Mouse (Mus musculus): ENCODE measurements around the gene Hipk2.

DNA sequence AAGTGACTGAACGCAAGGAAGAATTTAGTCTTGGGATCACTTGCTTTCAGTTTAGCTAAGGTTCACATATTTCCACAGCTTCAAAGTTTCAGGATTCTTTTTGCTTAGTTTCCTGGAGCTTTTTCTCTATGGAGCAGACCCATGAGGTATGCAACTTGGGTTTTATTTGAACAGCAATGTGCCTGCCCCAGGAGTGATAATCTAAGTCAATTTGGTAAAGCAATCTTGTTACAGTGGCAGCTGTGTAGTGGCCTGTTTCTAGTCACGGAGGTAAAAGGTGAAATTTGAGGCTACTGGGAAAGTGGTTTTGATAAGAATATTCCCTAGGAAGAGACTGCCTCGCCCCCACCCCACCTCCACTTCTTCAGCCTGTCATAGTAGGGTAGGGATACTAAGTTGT, 8.5 kb upstream of the Hipk2 start:
- no peak for TF ChIP-seq CTCF (IDR thresholded peaks at IDR 0.05; ENCODE audit: borderline replicate concordance, control insufficient read depth, extremely low read depth, insufficient read depth, low read length, poor library complexity)
- no peak for TF ChIP-seq POLR2A (IDR thresholded peaks at IDR 0.05; ENCODE audit: control insufficient read depth, extremely low read depth, insufficient read depth, low read length, poor library complexity)

Measured in thymus, adult 2 months (tissue).